Mouse (Mus musculus) T-helper 1 cell (primary cell): Measurements from ENCODE around the gene Rtn4rl2.

Experiments used
- in situ Hi-C: fragments of 300-600 bp; cut with MboI, MseI; formaldehyde crosslinking; loops from one replicate; pipeline ENCODE4 v1.15.1; 2025; ENCODE audit warnings: high pct_unique_total_duplicates

Gene Rtn4rl2

GRCm38 (mm10) chr2:84885084-84886055 is 1.1 kb downstream of the Rtn4rl2 start:
- in situ Hi-C loops, result no loop called here

DNA sequence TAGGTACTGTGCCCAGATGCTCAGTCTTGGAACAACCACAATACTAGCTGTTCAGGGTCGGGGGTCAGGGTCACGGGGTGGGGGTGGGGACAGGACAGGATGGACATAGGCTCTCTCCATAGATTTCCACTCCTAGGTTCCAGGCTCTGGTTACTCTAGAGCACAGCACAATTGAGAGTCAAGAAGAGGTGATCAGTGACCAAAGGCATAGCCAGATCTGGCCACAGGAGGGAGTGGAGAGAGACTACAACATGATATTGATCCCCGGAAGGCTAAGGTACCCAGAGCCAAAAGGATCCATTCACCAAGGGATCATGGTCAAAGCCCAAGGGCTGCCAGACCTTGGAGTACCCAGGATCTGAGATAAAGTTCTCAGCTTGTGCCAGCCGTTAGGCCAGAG is 1.9 kb downstream of the Rtn4rl2 start:
- in situ Hi-C loops, result no loop called here

DNA sequence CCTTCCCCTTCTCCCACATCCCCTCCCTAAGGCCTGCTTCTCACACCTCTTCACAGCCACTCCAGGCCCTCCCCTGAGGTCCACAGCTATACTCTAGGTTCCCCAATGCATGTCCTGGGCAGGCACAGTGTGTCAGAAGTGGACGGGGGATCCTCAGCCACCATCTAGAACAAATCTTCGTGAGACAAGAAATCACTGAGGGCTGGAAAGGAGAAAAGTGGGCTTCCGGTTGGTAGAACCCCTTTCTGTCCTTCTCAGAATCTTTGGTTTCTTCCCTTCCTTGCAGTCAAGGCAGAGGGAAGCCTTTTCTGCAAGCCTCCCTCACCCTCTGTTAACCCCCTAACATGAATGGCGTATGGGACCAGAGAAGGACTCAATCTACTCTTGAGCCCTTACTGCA is 2.6 kb downstream of the Rtn4rl2 start:
- in situ Hi-C loops, result no loop called here

DNA sequence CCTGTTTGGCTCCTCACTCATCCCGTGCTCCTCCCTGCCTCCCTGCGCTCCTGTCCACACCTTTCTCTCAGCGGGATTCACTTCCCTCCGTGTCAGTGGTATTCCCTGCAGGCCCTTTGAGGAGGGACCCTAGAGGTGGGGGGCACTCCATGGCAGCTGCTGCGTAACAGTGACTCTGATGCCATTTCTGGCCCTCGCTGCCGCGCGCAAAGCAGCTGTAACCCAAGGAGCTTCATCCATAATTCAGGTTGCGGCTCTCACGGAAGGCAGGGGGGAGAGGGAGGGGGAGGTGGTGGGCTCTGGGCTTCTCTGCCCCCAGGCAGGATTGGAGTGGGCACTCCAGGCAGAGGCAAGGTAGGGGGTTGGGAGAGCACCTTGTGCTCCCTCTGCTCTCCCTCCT is 3.0 kb downstream of the Rtn4rl2 start:
- in situ Hi-C loops, result no loop called here

DNA sequence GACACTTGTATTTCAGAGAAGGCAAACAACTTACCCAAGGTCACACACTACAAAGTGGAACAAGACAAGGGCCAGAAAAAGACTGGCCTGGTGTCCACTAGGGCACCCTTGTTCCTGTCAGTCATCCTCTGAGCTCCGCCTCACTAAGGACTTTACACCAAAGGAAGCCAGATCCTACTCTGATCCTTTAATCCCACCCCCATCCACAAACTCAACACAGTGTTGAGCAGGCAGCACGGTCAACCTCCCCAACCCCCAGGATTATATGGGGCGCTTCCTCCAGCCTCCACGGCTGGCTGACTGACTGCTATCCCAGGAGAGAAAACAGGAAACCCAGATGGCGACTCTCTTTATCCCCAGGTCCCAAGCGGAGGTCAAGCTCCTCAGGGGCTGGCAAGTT is 3.4 kb downstream of the Rtn4rl2 start:
- in situ Hi-C loops, result no loop called here

DNA sequence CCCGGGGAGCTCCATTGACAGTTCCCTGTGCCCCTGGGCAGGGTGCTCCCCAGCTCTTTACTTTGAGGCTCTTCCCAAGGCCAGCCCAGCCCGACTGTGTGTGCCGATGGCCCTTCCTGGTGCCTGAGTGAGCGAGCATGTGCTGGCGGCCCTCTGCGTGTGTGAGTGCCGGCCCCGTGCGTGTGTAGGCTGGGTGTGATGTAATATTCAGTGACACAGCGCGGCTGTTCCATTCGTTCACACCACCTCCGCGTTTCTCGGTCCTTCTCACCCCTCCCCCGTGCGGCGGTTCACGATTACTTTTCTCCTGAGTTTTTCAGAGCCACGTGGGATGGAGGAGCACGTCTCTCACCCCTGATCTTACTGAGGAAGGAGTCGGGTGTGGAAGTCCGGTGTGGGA is 3.9 kb downstream of the Rtn4rl2 start:
- in situ Hi-C loops, result no loop called here

GRCm38 (mm10) chr2:84880590-84880989 is 5.9 kb downstream of the Rtn4rl2 start:
- in situ Hi-C loops, result no loop called here

DNA sequence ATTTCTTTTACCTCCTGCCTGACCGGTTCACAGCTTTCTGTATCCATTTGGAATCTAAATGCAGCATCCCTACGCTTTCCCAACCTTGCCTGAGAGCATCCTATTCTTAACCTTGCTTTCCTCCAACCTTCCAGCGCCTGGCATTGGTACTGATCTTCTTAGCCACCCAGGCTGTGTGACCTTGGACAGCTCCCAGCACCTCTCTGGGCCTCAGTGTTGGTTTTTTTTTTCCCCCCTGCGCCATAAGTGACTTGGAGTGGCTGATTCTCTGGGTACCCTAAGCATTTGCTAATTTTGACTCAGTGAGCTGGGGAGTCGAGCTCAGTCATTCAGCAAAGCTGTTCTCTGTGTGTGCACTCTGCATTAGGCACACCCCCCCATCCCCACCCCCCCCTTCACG is 10.7 kb downstream of the Rtn4rl2 start:
- in situ Hi-C loops, result no loop called here

DNA sequence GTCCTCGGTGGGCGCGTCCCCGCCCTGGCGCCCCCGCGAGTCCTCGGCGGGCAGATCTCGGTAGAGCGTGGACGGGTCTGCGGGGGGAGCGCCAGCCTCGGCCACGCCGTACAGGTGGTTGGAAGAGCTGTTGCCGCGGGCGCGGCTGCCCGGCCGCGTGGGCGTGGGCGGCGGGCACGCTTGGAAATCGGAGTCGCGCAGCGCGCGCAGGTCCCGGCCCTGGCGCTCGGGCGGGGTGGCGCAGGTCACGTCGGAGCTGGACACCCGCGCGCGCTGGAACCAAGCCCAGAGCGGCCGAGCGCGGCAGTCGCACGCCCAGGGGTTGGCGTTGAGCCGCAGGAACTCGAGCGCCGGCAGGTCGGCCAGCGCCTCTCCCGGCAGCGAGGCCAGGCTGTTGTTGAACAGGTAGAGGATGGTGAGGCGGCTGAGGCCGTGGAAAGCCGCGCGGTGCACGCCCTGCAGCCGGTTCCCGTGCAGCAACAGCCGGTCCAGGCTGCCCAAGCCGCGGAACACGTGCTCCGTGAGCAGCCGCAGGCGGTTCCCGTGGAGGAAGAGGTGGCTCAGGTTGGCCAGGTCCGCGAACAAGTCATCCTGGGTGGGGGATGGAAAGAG is 14.3 kb downstream of the Rtn4rl2 start:
- in situ Hi-C loops, result no loop called here

GRCm38 (mm10) chr2:84870623-84871160 is 15.8 kb downstream of the Rtn4rl2 start:
- in situ Hi-C loops, result no loop called here

- in situ Hi-C loops, result no loop called here
Measured at GRCm38 (mm10) chr2:84868977-84869376, 17.5 kb downstream of the Rtn4rl2 start.

- in situ Hi-C loops, result no loop called here
Measured at GRCm38 (mm10) chr2:84868521-84868943, 18.0 kb downstream of the Rtn4rl2 start.

DNA sequence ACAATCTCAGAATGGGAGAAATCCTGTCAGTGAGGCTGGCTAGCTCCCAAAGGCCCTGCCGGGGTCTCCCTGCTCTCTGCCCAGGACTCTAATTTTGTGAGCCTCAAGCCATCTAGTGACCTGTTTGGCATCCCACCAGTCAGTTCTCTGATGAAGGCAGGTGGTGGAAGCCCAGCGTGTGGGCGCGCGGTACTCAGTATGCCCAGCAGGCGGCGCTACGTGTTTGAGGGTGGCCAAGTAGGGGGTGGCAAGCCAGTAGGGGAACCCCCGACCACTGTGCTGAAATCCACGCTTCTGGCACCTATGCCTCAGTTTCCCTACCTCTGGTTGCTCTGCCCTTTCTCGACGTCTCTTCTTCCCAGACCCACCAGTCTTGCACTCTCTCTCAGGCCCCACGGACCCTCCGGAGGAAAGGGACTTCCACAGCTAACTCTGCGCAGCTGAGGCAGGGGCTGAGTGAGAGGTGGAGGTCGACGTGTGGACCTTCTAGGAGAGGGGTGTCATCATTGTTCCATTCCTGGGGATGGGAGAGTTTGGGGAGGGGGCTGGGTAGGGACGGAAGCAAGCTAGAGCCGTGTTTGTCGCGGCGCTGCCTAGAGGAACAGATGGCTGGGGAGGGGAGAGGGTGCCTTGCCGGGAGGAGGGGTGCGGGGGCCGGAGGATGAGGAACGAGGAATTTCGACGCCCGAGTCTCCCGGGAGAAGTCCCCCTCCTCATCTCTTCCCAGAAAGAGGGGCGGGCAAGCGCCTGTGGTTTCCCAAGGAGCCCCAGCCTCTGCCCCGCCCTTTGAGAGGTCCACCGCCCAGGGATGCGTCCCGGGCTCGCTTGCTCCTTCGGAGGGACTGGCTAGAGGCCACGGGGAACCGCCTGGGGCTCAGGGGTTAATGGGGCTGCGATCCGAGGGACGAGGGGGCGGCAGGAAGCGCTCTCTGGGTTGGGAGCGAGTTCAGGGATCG is 20.6 kb downstream of the Rtn4rl2 start:
- in situ Hi-C loops, result no loop called here

- in situ Hi-C loops, result no loop called here
Measured at GRCm38 (mm10) chr2:84862231-84862630, 24.3 kb downstream of the Rtn4rl2 start.

DNA sequence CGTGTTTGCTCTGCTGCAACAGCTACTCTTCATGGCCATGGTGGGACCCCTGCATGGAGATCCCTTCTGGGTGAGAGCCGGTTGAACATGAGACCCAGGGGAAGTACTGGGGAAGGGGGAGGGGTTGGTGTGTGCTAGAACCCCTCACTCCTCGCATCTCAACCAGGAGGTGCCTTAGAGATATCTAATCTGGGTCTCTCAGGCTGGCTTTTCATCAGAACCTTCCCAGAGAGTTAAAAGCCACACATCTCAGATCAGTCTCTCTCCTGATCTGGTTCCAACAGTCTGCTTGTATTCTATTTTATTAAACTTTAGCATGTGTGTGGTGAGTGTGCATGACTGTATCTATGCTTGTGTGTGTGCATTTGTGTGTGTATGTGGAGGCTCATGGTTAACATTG is 25.1 kb downstream of the Rtn4rl2 start:
- in situ Hi-C loops, result no loop called here

DNA sequence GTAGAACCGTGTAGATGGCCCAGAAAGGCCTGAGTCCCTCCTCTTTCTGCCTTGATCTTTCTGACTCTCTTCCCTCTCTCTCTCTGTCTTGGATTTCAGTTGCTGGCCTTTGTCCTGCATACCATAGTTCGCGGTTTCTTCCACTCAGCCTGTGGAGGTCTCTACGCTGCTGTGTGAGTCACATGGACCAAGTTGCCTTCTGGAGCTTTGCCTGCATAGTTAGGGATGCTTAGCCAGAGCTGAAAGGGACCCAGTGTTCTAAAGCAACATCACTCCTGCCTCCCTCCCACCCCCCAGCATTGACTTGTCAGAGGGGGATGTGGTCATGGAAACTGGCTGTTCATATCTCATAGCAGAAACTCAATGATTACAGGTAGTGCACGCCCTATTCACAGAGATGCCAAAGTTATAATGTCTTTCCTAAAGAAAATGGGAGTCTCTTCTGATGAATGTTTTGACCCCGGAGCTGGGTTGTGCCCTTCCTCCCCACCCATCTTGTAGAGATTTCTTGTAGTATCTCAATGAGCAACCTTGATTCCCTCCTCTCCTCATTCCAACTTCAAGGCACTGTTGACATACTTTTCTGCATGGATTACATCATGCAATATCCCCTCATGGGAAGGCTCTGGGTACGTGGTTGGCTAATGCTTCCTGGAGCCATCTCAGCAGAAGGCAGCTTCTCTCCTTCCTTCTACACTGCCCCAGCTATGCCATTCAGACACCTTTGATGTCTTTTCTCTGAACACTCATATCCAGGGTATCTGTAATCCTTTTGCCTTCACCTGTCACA is 26.3 kb downstream of the Rtn4rl2 start:
- in situ Hi-C loops, result no loop called here

DNA sequence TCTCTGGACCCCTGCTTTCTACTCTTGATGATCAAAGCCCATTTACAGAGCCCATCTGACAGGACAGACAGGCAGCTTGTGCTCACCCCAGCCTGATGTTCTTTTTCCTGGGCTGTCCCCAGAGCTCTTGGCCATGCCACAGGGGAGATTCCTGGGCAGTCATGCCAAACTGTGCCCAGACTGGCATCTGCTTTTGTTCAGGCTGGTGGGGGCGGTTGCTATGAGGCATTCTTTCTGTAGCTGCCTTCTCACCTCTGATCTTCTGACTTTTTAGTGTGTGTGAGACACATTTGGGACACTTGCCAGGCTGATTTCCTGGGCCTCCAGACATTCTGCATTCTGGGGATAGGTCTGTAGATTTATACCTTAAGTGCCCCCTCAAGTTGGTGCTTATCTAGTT is 28.0 kb downstream of the Rtn4rl2 start:
- in situ Hi-C loops, result no loop called here

- in situ Hi-C loops, result no loop called here
Measured at GRCm38 (mm10) chr2:84855732-84856131, 30.8 kb downstream of the Rtn4rl2 start.

DNA sequence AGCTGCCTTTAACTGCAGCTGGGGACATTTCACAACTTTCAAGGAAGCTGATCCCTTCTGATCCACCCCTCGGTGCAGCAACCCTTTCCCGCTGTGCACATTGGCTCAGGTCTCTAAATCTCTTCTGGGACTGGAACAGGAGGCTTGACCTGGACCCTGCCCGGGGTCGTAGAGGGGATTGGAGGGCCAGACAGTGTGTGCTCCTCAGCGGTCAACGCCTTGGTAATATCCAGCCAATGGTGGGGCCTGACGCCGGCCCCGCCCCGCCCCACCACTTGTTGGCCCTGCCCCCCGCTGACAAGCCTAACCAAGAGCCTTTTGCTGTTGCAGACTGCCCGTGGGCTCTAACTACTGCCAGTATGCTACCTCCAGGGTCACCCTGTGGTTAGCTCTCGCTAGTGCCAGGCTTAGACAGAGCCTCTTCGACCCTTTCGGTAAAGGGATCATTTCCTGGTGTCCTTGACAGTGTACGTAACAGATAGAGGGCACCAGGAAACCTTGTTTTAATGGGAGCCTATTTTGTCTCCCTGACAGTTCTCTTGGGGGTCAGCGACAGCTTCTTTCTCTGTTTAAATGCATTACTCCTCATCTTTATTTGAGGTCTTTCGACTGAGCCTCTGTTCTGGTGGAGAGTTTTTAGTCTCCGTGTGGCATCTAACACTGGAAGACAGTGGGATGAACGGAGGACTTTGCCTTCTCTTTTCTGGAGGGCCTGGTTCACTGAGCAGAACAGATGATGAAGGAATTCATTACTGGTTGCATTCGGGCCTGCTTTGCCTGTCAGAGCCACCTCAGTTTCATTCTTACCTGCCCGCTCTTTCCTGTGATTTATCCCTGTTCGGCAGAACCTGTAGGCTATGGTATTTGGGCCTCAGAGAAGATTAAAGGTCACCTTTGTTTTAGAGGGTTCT is 35.1 kb downstream of the Rtn4rl2 start:
- in situ Hi-C loops, result no loop called here
